Mouse (Mus musculus) liver, embryonic 16.5 days (tissue): Measurements from ENCODE around the gene Fbrsl1. TPM values are rescaled to one million over a fixed set of nuclear protein-coding genes. Genes with fewer than 3 reads are reported as not detected.

Experiments used
- ATAC-seq: fragments of 200-750 bp; cut with Nextera tagmentation; 2 replicates; pipeline ENCODE4 v1.8.0; 2017; ENCODE audit warnings: low read depth, mild to moderate bottlenecking, moderate number of reproducible peaks, moderate library complexity
- H3K27ac ChIP-seq: fragments of 300-500 bp; sonication (generic); 2 replicates; pipeline ENCODE4 v1.5.1; 2014; ENCODE audit warnings: mild to moderate bottlenecking, low read length
- H3K27me3 ChIP-seq: fragments of 300-500 bp; sonication (generic); 2 replicates; pipeline ENCODE4 v1.6.1; 2014; ENCODE audit warnings: low read depth, low read length, mixed read lengths; ENCODE audit not compliant: control insufficient read depth, insufficient read depth
- H3K36me3 ChIP-seq: fragments of 300-500 bp; sonication (generic); 2 replicates; pipeline ENCODE4 v1.6.1; 2014; ENCODE audit warnings: mild to moderate bottlenecking; ENCODE audit not compliant: control insufficient read depth, insufficient read depth
- H3K4me1 ChIP-seq: fragments of 300-500 bp; sonication (generic); 2 replicates; pipeline ENCODE4 v1.6.1; 2014; ENCODE audit warnings: low read depth, low read length, mixed read lengths; ENCODE audit not compliant: control insufficient read depth
- H3K4me2 ChIP-seq: fragments of 300-500 bp; sonication (generic); 2 replicates; pipeline ENCODE4 v1.6.1; 2014; ENCODE audit warnings: low read depth, low read length, mixed read lengths
- H3K4me3 ChIP-seq: fragments of 300-500 bp; sonication (generic); 2 replicates; pipeline ENCODE4 v1.5.1; 2014; ENCODE audit warnings: low read depth, mild to moderate bottlenecking, low read length
- H3K9ac ChIP-seq: fragments of 300-500 bp; sonication (generic); 2 replicates; pipeline ENCODE4 v1.6.1; 2014; ENCODE audit warnings: low read depth, low read length
- H3K9me3 ChIP-seq: fragments of 300-500 bp; sonication (generic); replicated peaks from 2 replicates; pipeline ENCODE4 v1.6.1; 2016; ENCODE audit warnings: low read length; ENCODE audit not compliant: control insufficient read depth
- WGBS: fragments of 180-500 bp; shearing (Covaris S2); extraction: QIAGEN DNeasy Blood & Tissue Kit; methylation state at CpG from one replicate; pipeline ENCODE4 v1.1.7; 2014; ENCODE audit not compliant: insufficient replicate concordance; 5-methylcytosine and 5-hydroxymethylcytosine counted together
- polyA plus RNA-seq: library from polyadenylated mRNA; unstranded; fragments of >200 nt; fragmentation: Nextera tagmentation; extraction: Ambion mirVana; gene quantifications from 2 replicates; pipeline ENCODE4 v1.2.1, GENCODE M21; 2015

Gene Fbrsl1
- polyA plus RNA-seq, 1 experiment from 2014 or later, result 2.2 TPM

GRCm38 (mm10) chr5:110421393-110421792 lies 26.9 kb downstream of the Fbrsl1 start:
- no peak for ATAC-seq
- Histone ChIP-seq H3K4me1 (peaks cover 3% of the 10 kb centered on the region), H3K9ac (no peak overlapping the region), H3K9me3 (no peaks in the 10 kb centered on the region), H3K36me3 (no peaks in the 10 kb centered on the region), H3K4me2 (no peak overlapping the region), H3K27me3 (no peaks in the 10 kb centered on the region), H3K27ac (no peak overlapping the region), H3K4me3 (no peak overlapping the region)
- 80% methylated on average over 6 of the region's 6 CpGs for WGBS

GRCm38 (mm10) chr5:110420950-110421349 lies 27.4 kb downstream of the Fbrsl1 start:
- no peak for ATAC-seq
- H3K9me3 ChIP-seq, result no peaks in the 10 kb centered on the region
- H3K27ac ChIP-seq, result no peak overlapping the region
- 9% methylated on average over 1 of the region's 1 CpGs for WGBS
- no peak overlapping the region for H3K9ac ChIP-seq
- H3K36me3 ChIP-seq, result no peaks in the 10 kb centered on the region
- H3K27me3 ChIP-seq, result no peaks in the 10 kb centered on the region
- no peak overlapping the region for H3K4me3 ChIP-seq
- no peak overlapping the region for H3K4me2 ChIP-seq
- H3K4me1 ChIP-seq, result peaks cover 3% of the 10 kb centered on the region

- Histone ChIP-seq H3K4me2 (no peak overlapping the region), H3K36me3 (no peaks in the 10 kb centered on the region), H3K4me1 (peaks cover 3% of the 10 kb centered on the region), H3K9ac (no peak overlapping the region), H3K27ac (no peak overlapping the region), H3K27me3 (no peaks in the 10 kb centered on the region), H3K9me3 (no peaks in the 10 kb centered on the region), H3K4me3 (no peak overlapping the region)
- WGBS, result 87% methylated on average over 4 of the region's 4 CpGs
- ATAC-seq, result no peak
These were observed 28.1 kb downstream of the Fbrsl1 start for GRCm38 (mm10) chr5:110420201-110420600.

DNA sequence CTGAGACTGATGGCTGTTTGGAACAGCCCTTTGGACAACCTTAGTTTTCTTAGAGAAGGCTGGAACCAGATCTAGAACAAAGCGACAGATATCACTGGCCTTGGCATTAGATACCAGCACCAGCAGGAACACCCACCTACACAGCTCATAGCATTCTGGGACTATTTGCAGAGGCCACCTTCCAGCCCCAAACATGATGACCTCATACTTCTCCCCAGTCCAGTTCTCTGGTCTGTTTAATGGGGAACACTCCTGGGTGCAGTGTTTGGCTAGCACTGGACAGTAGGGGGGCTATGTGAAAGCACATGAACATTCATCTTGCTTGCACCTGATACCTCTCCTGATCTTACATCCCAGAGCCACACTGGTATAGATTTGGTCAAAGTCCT lies 29.8 kb downstream of the Fbrsl1 start:
- no peaks in the 10 kb centered on the region for H3K36me3 ChIP-seq
- ATAC-seq, result no peak
- 87% methylated on average over 1 of the region's 1 CpGs for WGBS
- H3K9me3 ChIP-seq, result no peaks in the 10 kb centered on the region
- H3K4me2 ChIP-seq, result no peak overlapping the region
- H3K4me1 ChIP-seq, result peaks cover 3% of the 10 kb centered on the region
- H3K27ac ChIP-seq, result no peak overlapping the region
- no peak overlapping the region for H3K4me3 ChIP-seq
- no peaks in the 10 kb centered on the region for H3K27me3 ChIP-seq
- no peak overlapping the region for H3K9ac ChIP-seq

DNA sequence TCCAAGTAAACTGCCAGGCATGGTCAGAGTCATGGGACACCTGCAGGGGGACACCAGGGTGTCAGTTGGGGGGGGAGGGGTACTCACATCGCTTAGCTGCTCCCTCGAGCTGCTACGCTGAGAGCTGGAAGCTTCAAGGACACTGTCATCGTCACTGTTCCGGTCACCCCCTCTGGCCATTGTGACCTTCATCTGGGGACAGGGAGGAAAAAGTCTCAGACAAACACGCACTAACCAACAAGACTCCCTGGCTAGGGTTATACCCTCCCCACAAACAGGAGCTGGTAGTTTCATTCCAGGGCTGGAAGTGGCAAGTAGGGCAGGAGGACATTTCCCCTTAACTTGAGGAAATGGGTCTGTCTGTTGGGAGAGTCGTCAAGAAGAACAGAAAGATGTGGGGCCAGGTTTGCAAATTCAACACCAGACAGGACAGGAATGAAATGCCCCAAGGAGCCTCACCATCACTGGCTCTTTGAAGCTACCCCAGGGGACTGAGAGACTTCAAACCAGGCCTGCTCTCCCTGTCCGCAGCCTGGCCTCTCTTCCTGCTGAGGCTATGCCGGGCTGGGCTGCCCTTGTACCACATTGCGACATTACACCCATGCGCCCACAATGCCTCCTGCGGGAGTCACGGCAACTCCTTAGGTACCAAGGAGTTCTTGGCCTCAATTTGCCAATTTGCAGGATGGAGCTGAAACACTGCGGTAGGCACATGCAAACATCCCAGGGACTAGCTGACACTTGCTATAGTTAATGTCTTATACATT lies 30.4 kb downstream of the Fbrsl1 start:
- Histone ChIP-seq H3K9ac (no peak overlapping the region), H3K9me3 (no peaks in the 10 kb centered on the region), H3K4me1 (peaks cover 3% of the 10 kb centered on the region), H3K36me3 (no peaks in the 10 kb centered on the region), H3K27ac (no peak overlapping the region), H3K27me3 (no peaks in the 10 kb centered on the region), H3K4me3 (no peak overlapping the region), H3K4me2 (no peak overlapping the region)
- 61% methylated on average over 14 of the region's 14 CpGs for WGBS
- ATAC-seq, result no peak

DNA sequence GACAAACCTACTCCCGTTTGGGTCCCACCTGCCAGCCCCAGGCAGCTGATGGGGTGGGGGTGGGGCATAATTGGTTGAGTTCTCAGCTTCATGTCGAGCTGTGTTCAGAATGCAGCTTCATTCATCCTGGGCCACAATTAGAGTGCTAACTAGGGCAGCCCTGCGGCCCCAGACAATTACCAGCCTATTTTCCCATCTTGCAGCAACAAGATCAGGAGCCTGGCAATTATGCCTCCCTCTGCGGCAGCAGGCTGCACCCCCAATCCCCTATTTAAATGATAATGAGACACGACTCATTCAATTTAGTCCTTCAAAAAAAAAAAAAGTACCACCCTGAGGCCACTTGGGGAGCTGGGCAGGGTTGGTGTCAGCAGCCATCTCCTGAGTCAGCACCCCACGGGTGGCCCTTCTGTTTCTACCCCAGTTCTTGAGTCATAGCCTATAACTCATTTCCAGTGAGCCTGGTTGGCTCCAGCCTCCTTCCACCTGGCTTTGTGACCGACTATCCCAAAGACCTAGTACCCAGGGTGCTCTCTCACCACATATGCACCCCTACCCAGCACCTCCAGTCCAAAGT lies 31.4 kb downstream of the Fbrsl1 start:
- Histone ChIP-seq H3K27me3 (no peaks in the 10 kb centered on the region), H3K27ac (no peak overlapping the region), H3K4me3 (no peak overlapping the region), H3K9me3 (no peaks in the 10 kb centered on the region), H3K36me3 (no peaks in the 10 kb centered on the region), H3K4me1 (peaks cover 3% of the 10 kb centered on the region), H3K9ac (no peak overlapping the region), H3K4me2 (no peak overlapping the region)
- ATAC-seq, result no peak
- 49% methylated on average over 7 of the region's 7 CpGs for WGBS

- H3K9ac ChIP-seq, result no peak overlapping the region
- no peak overlapping the region for H3K4me2 ChIP-seq
- peaks cover 3% of the 10 kb centered on the region for H3K4me1 ChIP-seq
- H3K27ac ChIP-seq, result no peak overlapping the region
- no peaks in the 10 kb centered on the region for H3K9me3 ChIP-seq
- no peaks in the 10 kb centered on the region for H3K36me3 ChIP-seq
- WGBS, result 65% methylated on average over 13 of the region's 13 CpGs
- H3K27me3 ChIP-seq, result no peaks in the 10 kb centered on the region
- no peak overlapping the region for H3K4me3 ChIP-seq
- no peak for ATAC-seq
These were observed 32.2 kb downstream of the Fbrsl1 start for GRCm38 (mm10) chr5:110415806-110416700.

DNA sequence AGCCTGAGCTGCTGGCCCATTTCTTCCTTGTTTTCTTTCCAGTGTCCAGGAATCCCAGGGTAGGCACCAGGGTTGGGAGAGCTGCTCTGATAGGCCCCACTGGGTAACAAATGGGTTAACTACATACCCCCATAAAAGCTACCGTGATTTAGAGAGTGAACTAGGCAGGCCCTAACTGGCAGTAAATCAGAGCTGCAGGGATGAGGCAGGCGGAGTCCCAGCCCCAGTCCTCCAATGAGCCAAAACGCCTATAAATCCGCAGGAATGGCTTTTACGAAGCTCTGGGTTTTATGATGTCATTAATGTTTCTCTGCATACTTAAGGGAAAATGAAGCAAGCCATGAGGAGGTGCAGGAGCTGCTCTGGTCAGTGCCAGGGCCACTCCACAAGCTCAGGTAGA lies 33.3 kb downstream of the Fbrsl1 start:
- no peak overlapping the region for H3K27ac ChIP-seq
- no peaks in the 10 kb centered on the region for H3K27me3 ChIP-seq
- H3K4me2 ChIP-seq, result no peak overlapping the region
- no peak for ATAC-seq
- peaks cover 3% of the 10 kb centered on the region for H3K4me1 ChIP-seq
- H3K36me3 ChIP-seq, result no peaks in the 10 kb centered on the region
- H3K9ac ChIP-seq, result no peak overlapping the region
- no peaks in the 10 kb centered on the region for H3K9me3 ChIP-seq
- WGBS, result 74% methylated on average over 5 of the region's 5 CpGs
- H3K4me3 ChIP-seq, result no peak overlapping the region

GRCm38 (mm10) chr5:110413018-110413417 lies 35.3 kb downstream of the Fbrsl1 start:
- H3K27ac ChIP-seq, result no peak overlapping the region
- 50% methylated on average over 14 of the region's 14 CpGs for WGBS
- H3K4me2 ChIP-seq, result no peak overlapping the region
- H3K9ac ChIP-seq, result no peak overlapping the region
- no peak overlapping the region for H3K4me3 ChIP-seq
- H3K9me3 ChIP-seq, result no peaks in the 10 kb centered on the region
- peaks cover 1% of the 10 kb centered on the region; the same call in 1 of the 2 replicates for H3K4me1 ChIP-seq
- no peak for ATAC-seq
- H3K27me3 ChIP-seq, result no peaks in the 10 kb centered on the region
- no peaks in the 10 kb centered on the region for H3K36me3 ChIP-seq
